Mouse (Mus musculus): ENCODE data around the gene Zfp628.
"Not testable (repeated sequence)": the region's sequence is repeated elsewhere in the genome, so short reads cannot be mapped to it uniquely, and the experiment has no call there.

Gene Zfp628

GRCm38 (mm10) chr7:4915007-4915665 lies at the start of gene Zfp628:
Gene Zfp628, plus strand, starts transcription at chr7:4915217.
- H3K4me1 ChIP-seq (replicated peaks; ENCODE audit: low read depth, low read length), result peaks cover 77% of the 10 kb centered on the region
- peak within 1 kb of the TSS; percentile 90 for H3K4me3 ChIP-seq (replicated peaks; ENCODE audit: low read length)
- no peaks in the 10 kb centered on the region; the same call in 1 of the 2 replicates for H3K27me3 ChIP-seq (ENCODE audit: insufficient read depth, low read length)
- H3K36me3 ChIP-seq (ENCODE audit: insufficient read depth, low read length), result peaks cover 47% of the 10 kb centered on the region
- TF ChIP-seq CTCF (conservative IDR thresholded peaks at IDR 0.05; ENCODE audit: low read length) (no peak), NANOG (IDR thresholded peaks at IDR 0.05; ENCODE audit: borderline replicate concordance, low read length) (no peak)
- H3K9me3 ChIP-seq (ENCODE audit: low read length), result no peaks in the 10 kb centered on the region

GRCm38 (mm10) chr7:4865579-4866493 lies 49.2 kb upstream of the Zfp628 start:
- peaks cover 52% of the 10 kb centered on the region for H3K4me1 ChIP-seq (replicated peaks; ENCODE audit: low read depth, low read length)
- TF ChIP-seq CTCF (conservative IDR thresholded peaks at IDR 0.05; ENCODE audit: low read length) (no peak), POU5F1 (IDR thresholded peaks at IDR 0.05; ENCODE audit: borderline replicate concordance, low read length) (no peak), NANOG (IDR thresholded peaks at IDR 0.05; ENCODE audit: borderline replicate concordance, low read length) (no peak; the same call in 1 of the 2 replicates)
- H3K27me3 ChIP-seq (ENCODE audit: insufficient read depth, low read length), result no peaks in the 10 kb centered on the region
- H3K4me3 ChIP-seq (replicated peaks; ENCODE audit: low read length), result peak overlapping the region; percentile 83
- H3K36me3 ChIP-seq (ENCODE audit: insufficient read depth, low read length), result no peaks in the 10 kb centered on the region
- H3K9me3 ChIP-seq (ENCODE audit: low read length), result no peaks in the 10 kb centered on the region; the same call in 1 of the 2 replicates

GRCm38 (mm10) chr7:4866631-4867180 lies 48.3 kb upstream of the Zfp628 start:
- TF ChIP-seq CTCF (conservative IDR thresholded peaks at IDR 0.05; ENCODE audit: low read length), result no peak
- no peak for TF ChIP-seq NANOG (IDR thresholded peaks at IDR 0.05; ENCODE audit: borderline replicate concordance, low read length)
- no peak for TF ChIP-seq POU5F1 (IDR thresholded peaks at IDR 0.05; ENCODE audit: borderline replicate concordance, low read length)

GRCm38 (mm10) chr7:4870133-4870532 lies 44.9 kb upstream of the Zfp628 start, which contains the start of gene Isoc2b:
Gene Isoc2b, minus strand, starts transcription at chr7:4870258.
- Histone ChIP-seq H3K4me3 (replicated peaks; ENCODE audit: low read length) (no peak within 1 kb of the TSS), H3K27me3 (ENCODE audit: insufficient read depth, low read length) (no peaks in the 10 kb centered on the region), H3K9me3 (ENCODE audit: low read length) (no peaks in the 10 kb centered on the region; the same call in 1 of the 2 replicates), H3K4me1 (replicated peaks; ENCODE audit: low read depth, low read length) (peaks cover 62% of the 10 kb centered on the region), H3K36me3 (ENCODE audit: insufficient read depth, low read length) (no peaks in the 10 kb centered on the region)
- TF ChIP-seq NANOG (IDR thresholded peaks at IDR 0.05; ENCODE audit: borderline replicate concordance, low read length) (0 out of 2 replicates have a peak, but pooled peaks have one; percentile 42), CTCF (conservative IDR thresholded peaks at IDR 0.05; ENCODE audit: low read length) (peak; percentile 32), POU5F1 (IDR thresholded peaks at IDR 0.05; ENCODE audit: borderline replicate concordance, low read length) (no peak)

More at GRCm38 (mm10) chr7:4866631-4867180, 48.3 kb upstream of the Zfp628 start:
- Histone ChIP-seq H3K9me3 (ENCODE audit: low read length) (no peaks in the 10 kb centered on the region; the same call in 1 of the 2 replicates), H3K4me1 (replicated peaks; ENCODE audit: low read depth, low read length) (peaks cover 61% of the 10 kb centered on the region), H3K4me3 (replicated peaks; ENCODE audit: low read length) (peak overlapping the region; percentile 83), H3K27me3 (ENCODE audit: insufficient read depth, low read length) (no peaks in the 10 kb centered on the region), H3K36me3 (ENCODE audit: insufficient read depth, low read length) (no peaks in the 10 kb centered on the region)

GRCm38 (mm10) chr7:4876753-4877221 lies 38.2 kb upstream of the Zfp628 start, which contains the start of gene Isoc2a:
Gene Isoc2a, plus strand, starts transcription at chr7:4877153.
- H3K36me3 ChIP-seq (ENCODE audit: insufficient read depth, low read length), result peaks cover under 1% of the 10 kb centered on the region
- H3K4me3 ChIP-seq (replicated peaks; ENCODE audit: low read length), result peak within 1 kb of the TSS; percentile 90
- peaks cover 42% of the 10 kb centered on the region for H3K4me1 ChIP-seq (replicated peaks; ENCODE audit: low read depth, low read length)
- peaks cover 6% of the 10 kb centered on the region for H3K9me3 ChIP-seq (ENCODE audit: low read length)
- no peaks in the 10 kb centered on the region for H3K27me3 ChIP-seq (ENCODE audit: insufficient read depth, low read length)
- no peak for TF ChIP-seq NANOG (IDR thresholded peaks at IDR 0.05; ENCODE audit: borderline replicate concordance, low read length)
- TF ChIP-seq POU5F1 (IDR thresholded peaks at IDR 0.05; ENCODE audit: borderline replicate concordance, low read length), result no peak
- TF ChIP-seq CTCF (conservative IDR thresholded peaks at IDR 0.05; ENCODE audit: low read length), result no peak

GRCm38 (mm10) chr7:4877226-4877625 lies 37.8 kb upstream of the Zfp628 start:
- H3K9me3 ChIP-seq (ENCODE audit: low read length), result peaks cover 10% of the 10 kb centered on the region
- H3K36me3 ChIP-seq (ENCODE audit: insufficient read depth, low read length), result peaks cover 5% of the 10 kb centered on the region
- TF ChIP-seq CTCF (conservative IDR thresholded peaks at IDR 0.05; ENCODE audit: low read length) (no peak), NANOG (IDR thresholded peaks at IDR 0.05; ENCODE audit: borderline replicate concordance, low read length) (no peak), POU5F1 (IDR thresholded peaks at IDR 0.05; ENCODE audit: borderline replicate concordance, low read length) (no peak)
- H3K27me3 ChIP-seq (ENCODE audit: insufficient read depth, low read length), result no peaks in the 10 kb centered on the region
- H3K4me1 ChIP-seq (replicated peaks; ENCODE audit: low read depth, low read length), result peaks cover 42% of the 10 kb centered on the region
- peak overlapping the region; percentile 90 for H3K4me3 ChIP-seq (replicated peaks; ENCODE audit: low read length)

GRCm38 (mm10) chr7:4878186-4878585 lies 36.8 kb upstream of the Zfp628 start:
- peaks cover 15% of the 10 kb centered on the region for H3K9me3 ChIP-seq (ENCODE audit: low read length)
- peaks cover 15% of the 10 kb centered on the region for H3K36me3 ChIP-seq (ENCODE audit: insufficient read depth, low read length)
- no peak for TF ChIP-seq POU5F1 (IDR thresholded peaks at IDR 0.05; ENCODE audit: borderline replicate concordance, low read length)
- TF ChIP-seq NANOG (IDR thresholded peaks at IDR 0.05; ENCODE audit: borderline replicate concordance, low read length), result no peak
- TF ChIP-seq CTCF (conservative IDR thresholded peaks at IDR 0.05; ENCODE audit: low read length), result peak; percentile 10; the same call in 1 of the 2 replicates
- peak overlapping the region; percentile 90 for H3K4me3 ChIP-seq (replicated peaks; ENCODE audit: low read length)
- H3K4me1 ChIP-seq (replicated peaks; ENCODE audit: low read depth, low read length), result peaks cover 40% of the 10 kb centered on the region
- no peaks in the 10 kb centered on the region for H3K27me3 ChIP-seq (ENCODE audit: insufficient read depth, low read length)

- Histone ChIP-seq H3K4me1 (replicated peaks; ENCODE audit: low read depth, low read length) (peaks cover 40% of the 10 kb centered on the region), H3K36me3 (ENCODE audit: insufficient read depth, low read length) (peaks cover 15% of the 10 kb centered on the region), H3K9me3 (ENCODE audit: low read length) (peaks cover 15% of the 10 kb centered on the region)
- not testable (repeated sequence) for H3K4me3 ChIP-seq (replicated peaks; ENCODE audit: low read length); H3K27me3 ChIP-seq (ENCODE audit: insufficient read depth, low read length)
Observed at GRCm38 (mm10) chr7:4879036-4879435, 36.0 kb upstream of the Zfp628 start.
